8 mouse cellular contexts compared by ENCODE assay signal in genomic region chr2:134673604-134674003, GRCm38 (mm10). TPM values are rescaled to one million over a fixed set of nuclear protein-coding genes. Genes with fewer than 3 reads are reported as not detected.
DNase-seq lines count a peak whose midpoint lies in the region; ATAC-seq lines count a peak whose summit lies in the region.

No protein-coding gene starts in this region.

- no peaks in the 10 kb centered on the region for H3K27me3 ChIP-seq in forebrain, embryonic 11.5 days (ENCODE audit: control insufficient read depth, insufficient read depth, low read length)
- no peaks in the 10 kb centered on the region for H3K27me3 ChIP-seq in forebrain, embryonic 13.5 days

- no peak overlapping the region for H3K4me2 ChIP-seq in forebrain, embryonic 11.5 days (ENCODE audit: low read depth, low read length, severe bottlenecking)
- no peak overlapping the region for H3K4me2 ChIP-seq in forebrain, embryonic 13.5 days

- no peak overlapping the region for H3K4me3 ChIP-seq in forebrain, embryonic 11.5 days (ENCODE audit: low read depth, low read length)
- H3K4me3 ChIP-seq in forebrain, embryonic 13.5 days, result no peak overlapping the region

- H3K27ac ChIP-seq in forebrain, embryonic 11.5 days (ENCODE audit: low read depth, low read length), result no peak overlapping the region
- no peak overlapping the region for H3K27ac ChIP-seq in forebrain, embryonic 13.5 days

- no peaks in the 10 kb centered on the region for H3K36me3 ChIP-seq in forebrain, embryonic 11.5 days (ENCODE audit: control insufficient read depth, insufficient read depth, low read length)
- no peaks in the 10 kb centered on the region for H3K36me3 ChIP-seq in forebrain, embryonic 13.5 days (ENCODE audit: poor library complexity, severe bottlenecking)

- DNase-seq in forebrain, embryonic 11.5 days (ENCODE audit: low spot score), result peak; percentile 65
- peak; percentile 16 for DNase-seq in ovary, postnatal 36 days (ENCODE audit: low spot score)
- DNase-seq in ovary, postnatal 14 days (ENCODE audit: low spot score), result no peak
- DNase-seq in cerebellum, postnatal 14 days, result peak; percentile 64 to 82
- DNase-seq in kidney, adult 8-10 months, result peak; percentile 4 to 60
- peak; percentile 76 for DNase-seq in lung, postnatal 36 days
- DNase-seq in thymus, adult 18-20 months, result peak; percentile 11 to 15

- no peak for ATAC-seq in forebrain, embryonic 11.5 days (replicated peaks; ENCODE audit: low FRiP score)
- ATAC-seq in forebrain, embryonic 13.5 days, result no peak

- H3K9ac ChIP-seq in forebrain, embryonic 11.5 days (ENCODE audit: low read length), result no peak overlapping the region
- H3K9ac ChIP-seq in forebrain, embryonic 13.5 days, result no peak overlapping the region

- 78% methylated on average over 5 of the region's 5 CpGs for WGBS in forebrain, embryonic 11.5 days
- 79% methylated on average over 5 of the region's 5 CpGs for WGBS in forebrain, embryonic 13.5 days

- no peaks in the 10 kb centered on the region for H3K4me1 ChIP-seq in forebrain, embryonic 11.5 days (replicated peaks; ENCODE audit: control insufficient read depth, insufficient read depth, low read length)
- H3K4me1 ChIP-seq in forebrain, embryonic 13.5 days, result no peaks in the 10 kb centered on the region

- no peaks in the 10 kb centered on the region for H3K9me3 ChIP-seq in forebrain, embryonic 11.5 days (ENCODE audit: control insufficient read depth, low read length)
- no peaks in the 10 kb centered on the region for H3K9me3 ChIP-seq in forebrain, embryonic 13.5 days (replicated peaks)

RNA-seq across cellular contexts. Expression of gene Tmx4, which starts 29.7 kb away (rescaled TPM):
- 49.9 and 50.6 TPM in 2 replicates for polyA plus RNA-seq in forebrain, embryonic 11.5 days (2014; fragmentation: Nextera tagmentation; extraction: Ambion mirVana)
- 57.8 and 69.1 TPM in 2 replicates for polyA plus RNA-seq in forebrain, embryonic 13.5 days (2015; fragmentation: Nextera tagmentation; extraction: Ambion mirVana)
